Mouse (Mus musculus): Measurements from ENCODE around the gene Tex2.

DNA sequence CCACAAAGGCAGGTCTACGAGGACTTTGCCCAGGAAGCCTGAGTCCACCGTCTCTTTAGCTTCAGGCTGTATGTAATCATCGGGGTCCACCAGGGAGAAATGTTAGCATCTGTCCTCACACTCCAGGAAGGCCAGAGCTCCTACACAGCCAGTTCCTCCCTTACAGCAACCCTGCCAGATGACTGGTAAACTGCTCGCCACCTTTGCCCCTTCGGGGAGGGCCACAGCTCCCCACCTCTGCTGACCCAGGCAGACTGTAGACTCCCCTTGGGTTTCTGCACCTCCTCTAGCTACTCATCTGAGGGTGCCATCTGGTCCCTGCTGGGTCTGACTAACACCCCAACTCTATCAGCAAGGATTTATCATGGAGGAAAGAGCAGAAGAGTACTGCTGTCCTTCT, 83.4 kb downstream of the Tex2 start:
- no peak for TF ChIP-seq POLR2A (IDR thresholded peaks at IDR 0.05; ENCODE audit: control insufficient read depth, extremely low read depth, insufficient read depth, low read length, poor library complexity)
- no peak for TF ChIP-seq CTCF (IDR thresholded peaks at IDR 0.05; ENCODE audit: borderline replicate concordance, control insufficient read depth, extremely low read depth, insufficient read depth, low read length, poor library complexity)

Data from thymus, adult 2 months (tissue).